Mouse (Mus musculus) effector memory CD4-positive, alpha-beta T cell, adult 7 months (primary cell): ENCODE data around the gene Fars2. TPM values are rescaled to one million over a fixed set of nuclear protein-coding genes. Genes with fewer than 3 reads are reported as not detected.

ENCODE experiments used
- polyA plus RNA-seq: library from polyadenylated mRNA; unstranded; fragments of 100-300 nt; shearing (Covaris generic); gene quantifications from one replicate; pipeline ENCODE4 v1.2.1, GENCODE M21; 2017

Fars2 gene
- polyA plus RNA-seq: 36.0 TPM

DNA sequence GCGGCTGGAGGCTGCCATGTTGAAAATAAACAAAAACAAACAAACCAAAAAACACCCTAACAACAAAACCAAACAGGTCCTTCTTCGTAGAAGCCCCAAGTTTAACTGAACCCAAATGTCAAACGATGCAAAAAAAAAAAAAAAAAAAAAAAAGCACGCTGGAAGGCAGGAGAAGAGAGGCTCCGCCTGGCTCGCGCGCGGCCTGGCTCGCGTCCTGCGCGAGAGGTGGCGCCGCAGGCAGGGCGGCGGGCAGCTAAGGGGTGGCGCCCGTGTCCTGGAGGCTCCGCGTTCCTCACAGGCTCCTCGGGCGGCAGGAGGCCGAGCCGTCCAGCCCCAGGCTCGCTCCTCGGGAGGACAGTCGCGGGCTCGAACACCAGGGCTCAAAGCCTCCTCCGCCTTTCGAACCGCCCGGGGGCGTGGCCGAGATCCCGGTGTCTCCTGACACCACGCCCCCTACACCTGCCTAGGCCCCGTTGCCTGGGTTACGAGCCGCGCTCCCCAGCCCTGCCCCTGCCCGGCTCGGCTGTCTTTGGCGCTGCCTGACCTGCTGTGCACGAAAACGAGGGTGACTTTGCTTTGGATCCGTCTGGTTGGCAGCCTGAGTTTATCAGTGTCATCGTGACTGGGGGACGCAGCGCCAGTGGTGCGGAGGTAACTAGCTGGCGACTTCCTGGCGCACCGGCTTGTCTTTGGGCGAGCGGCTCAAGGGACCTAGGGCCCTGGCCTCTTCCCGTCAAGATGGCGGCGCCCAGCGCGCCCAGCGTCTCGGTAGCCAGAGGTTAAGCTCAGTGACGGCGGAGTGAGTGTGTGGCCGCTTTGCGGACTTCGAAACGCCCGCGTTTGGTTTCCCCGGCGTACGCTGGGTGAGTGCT is at the start of gene Fars2, which contains the start of gene Lyrm4:
TSS of gene Fars2 (plus strand) at position 270 of the 872 bp plus-strand sequence.
TSS of gene Lyrm4 (minus strand) at position 384 of the 872 bp plus-strand sequence.

DNA sequence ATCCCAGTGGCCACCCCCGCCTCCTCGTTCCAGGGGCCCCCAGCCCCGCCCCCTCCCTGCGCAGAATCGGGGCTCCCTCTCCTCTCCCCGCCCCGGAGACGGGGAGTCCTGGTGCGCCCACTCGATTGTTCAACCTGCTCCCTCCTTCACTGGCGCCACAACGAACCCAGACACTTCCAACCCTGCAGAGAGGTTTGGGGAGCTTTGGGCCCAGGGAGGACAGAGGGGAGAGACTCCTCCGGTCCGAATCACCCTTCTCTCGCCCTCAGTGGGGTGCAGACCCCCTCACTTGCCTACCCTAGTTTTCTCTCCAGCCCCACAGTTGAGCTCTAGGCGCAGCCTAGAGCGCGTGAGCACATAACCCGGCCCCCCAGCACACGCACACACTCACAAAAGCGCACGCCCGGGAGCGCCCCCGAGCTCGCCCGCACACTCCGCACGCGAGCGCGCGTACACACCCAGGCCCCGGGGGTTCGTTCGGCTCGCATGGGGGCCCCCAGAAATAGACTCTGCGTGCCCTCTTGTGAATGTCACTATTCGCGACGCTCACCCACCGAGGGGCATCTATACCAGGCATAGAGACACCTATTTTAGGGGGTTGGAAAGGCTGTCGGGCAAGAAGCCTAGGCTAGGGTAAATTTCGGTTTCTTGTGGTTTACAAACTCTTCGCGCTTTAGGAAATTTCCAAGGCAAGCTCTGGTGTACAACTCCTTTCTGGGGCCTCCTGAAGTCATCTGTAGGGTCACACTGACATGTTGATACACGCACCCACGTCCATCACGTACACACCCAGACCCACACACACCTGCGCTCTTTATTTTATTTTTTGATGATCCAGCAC is 617.7 kb downstream of the Fars2 start, which contains the start of gene Nrn1:
TSS of gene Nrn1 (minus strand) at position 401 of the 841 bp plus-strand sequence.

Other genes with a start within 250 kb of the Fars2 start
- 11.2 TPM for gene Rpp40, start 211.1 kb upstream of the Fars2 start, polyA plus RNA-seq
- gene Ppp1r3g, start 158.6 kb upstream of the Fars2 start, polyA plus RNA-seq: not detected
- 7.1 TPM for gene Lyrm4, start 114 bp downstream of the Fars2 start, polyA plus RNA-seq